Mouse (Mus musculus): Measurements from ENCODE around the gene Lrig1. TPM values are rescaled to one million over a fixed set of nuclear protein-coding genes. Genes with fewer than 3 reads are reported as not detected.

Gene Lrig1
- total RNA-seq, 2 experiments from 2014 or later: 35.9 to 38.8 TPM

DNA sequence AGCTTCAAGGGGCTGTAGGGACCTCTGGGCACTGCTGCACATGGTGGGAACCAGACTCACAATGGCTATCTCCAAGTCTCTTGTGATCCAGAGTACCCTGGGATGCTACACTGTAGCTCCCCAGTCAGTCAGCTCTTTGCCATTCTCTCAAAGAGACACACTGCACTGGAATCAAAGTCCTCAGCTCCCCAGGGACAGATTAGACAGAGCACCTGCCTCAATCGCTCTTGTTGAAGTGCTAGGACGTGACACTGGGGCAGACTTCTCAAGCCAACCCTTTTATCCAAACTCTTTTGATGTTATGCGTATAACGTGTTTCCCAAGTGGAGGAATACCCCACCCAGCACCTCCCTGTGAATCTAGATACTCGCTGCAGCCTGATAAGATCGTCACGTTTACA is 23.7 kb downstream of the Lrig1 start:
- no peak for DNase-seq

DNA sequence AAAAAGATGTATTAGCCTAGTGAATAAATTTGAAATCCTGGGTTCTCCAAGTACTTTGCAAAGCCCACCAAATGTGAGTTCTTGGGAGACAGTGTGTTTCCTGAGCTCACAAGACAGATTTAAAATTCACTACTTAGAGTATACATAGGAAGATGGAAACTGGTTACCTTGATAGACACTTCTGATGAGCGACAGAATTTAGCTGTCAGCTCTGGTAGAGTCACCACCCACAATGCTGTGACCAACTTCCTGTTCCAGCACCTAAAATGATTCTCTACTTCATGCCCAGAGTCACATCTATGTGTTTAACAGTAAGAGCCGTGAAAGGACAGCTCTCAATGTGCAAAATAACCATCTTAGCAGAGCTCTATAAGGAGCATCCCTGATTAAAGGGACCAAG is 27.5 kb downstream of the Lrig1 start:
- no peak for DNase-seq

DNA sequence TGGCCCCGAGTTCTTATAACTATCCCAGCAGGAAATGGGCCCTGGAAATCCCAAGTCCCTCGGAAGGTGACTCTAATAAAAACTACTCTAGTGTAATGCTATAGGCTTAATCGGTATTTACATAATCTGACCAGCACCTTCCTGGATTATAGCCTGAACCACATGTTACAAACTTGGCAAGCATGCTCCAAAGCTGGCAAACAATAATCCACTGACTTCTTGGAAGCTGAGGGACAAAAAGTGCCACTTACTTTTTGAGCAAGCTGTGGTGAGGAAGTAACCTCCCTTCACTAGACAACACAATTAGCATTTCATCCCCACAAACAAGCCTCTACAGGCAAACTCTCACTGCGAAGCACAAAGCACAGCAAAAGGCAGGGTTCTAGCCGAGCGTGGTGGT is 30.6 kb downstream of the Lrig1 start:
- DNase-seq: no peak

DNA sequence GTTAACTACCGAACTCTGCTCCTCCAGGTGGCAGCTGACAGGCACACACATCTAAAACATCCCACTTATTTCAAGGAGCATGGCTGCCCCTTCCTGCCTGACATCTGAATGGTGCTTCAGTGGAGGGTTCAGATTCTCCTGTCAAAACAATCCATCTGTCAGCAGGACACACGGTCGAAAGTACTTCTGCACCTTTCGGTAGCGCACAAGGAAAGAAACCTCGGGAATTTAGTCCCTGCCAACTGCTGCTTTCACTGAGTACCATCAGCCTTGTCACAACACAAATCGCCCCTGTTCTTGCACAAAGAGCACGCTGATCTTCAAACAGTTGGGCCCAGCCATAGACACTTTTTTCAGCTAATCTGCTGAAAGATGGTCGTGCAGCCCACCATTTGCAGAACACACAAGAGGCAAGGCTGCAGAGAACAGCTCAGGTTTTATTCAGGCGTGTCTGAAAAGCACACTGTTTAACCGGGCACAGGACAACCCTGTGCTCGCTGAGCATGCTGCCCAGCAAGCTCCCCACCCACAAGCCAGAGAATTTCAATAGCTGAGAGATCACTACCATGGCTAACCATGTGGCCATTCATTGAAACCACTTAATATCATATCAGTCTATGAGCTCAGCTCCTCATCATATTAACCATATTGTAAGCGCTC is 31.6 kb downstream of the Lrig1 start:
- DNase-seq: no peak

DNA sequence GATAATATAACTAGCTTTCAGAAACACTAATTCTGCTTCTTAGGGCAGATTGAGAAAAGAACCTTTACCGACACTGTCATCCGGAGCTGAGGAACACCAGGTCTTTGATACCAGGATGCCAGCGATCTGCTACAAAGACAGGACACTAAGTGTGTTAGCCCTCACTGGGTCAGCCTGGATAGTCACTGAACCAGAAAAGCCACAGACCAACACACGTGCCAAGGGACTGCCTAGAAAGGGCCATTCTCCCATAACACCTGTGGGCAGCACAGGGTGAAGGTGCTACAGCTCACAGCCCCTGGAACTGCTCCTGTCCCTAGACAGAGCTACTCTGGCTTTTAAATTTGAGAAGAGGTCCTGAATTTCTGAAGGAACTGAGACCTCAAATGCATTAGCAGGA is 32.8 kb downstream of the Lrig1 start:
- no peak for DNase-seq

DNA sequence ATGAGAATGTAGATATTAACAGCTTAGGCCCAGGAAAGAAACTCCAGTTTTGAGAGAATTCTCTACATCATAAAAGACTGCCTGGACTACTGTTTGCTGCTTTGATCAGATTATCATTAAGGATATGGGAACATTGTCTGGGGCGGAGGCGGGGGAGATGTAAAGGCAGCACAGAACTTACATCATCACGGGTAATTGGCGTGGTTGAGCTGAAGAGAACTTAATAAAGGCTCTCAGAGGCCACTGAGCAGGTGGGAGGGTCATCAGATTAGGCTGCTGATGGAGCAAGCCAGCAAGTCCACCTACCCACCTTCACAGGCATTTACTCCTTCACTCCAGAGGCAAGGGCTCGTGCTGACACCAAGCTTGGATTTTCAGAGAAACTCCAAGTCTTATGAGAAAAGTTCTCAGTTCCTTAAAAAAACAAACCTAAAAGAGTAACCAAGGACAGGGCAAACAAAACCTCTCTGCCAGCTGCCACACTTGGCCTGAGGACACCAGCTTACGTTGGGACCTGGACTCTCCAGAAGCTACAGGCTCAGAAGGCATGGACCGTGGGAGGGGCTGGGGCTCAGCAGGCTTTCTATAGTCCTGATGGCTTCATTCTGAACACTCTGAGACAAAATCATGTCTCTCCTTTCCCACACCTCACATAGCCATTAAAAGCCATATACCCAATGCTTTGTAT is 33.4 kb downstream of the Lrig1 start:
- DNase-seq: no peak

DNA sequence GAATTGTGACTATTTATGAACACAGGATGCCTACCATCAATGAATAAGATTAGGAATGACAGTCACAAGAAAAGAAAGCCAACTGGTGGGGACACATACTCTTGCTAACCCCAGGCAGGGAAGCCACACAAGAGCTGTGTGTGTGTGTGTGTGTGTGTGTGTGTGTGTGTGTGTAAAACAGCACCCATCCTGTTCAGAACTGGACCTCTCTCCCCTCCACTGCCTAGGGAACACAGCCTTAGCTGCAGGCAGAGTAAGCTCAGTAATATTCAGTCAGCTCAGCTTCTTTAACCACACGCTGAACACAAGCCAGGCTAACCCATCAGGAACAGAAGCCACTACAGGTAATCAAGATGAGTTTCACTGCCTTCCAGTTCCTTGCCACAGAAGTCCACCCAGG is 34.3 kb downstream of the Lrig1 start:
- DNase-seq: no peak

DNA sequence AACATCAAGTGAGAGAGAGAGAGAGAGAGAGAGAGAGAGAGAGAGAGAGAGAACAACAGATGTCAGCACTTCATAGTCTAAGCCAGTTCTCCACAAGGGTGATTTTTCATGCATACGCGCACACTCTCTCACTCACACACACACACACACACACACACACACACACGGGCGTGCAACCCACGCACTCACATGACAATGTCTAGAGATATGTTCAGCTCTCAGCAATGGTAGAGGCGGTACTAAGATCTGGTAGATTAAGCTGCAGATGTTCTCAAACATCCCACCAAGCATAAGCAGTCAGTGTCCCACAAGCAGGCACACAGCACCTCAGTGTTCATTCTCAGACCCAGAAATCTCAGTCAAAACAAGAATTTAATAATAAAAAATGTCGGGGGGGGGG is 34.7 kb downstream of the Lrig1 start:
- DNase-seq: no peak

DNA sequence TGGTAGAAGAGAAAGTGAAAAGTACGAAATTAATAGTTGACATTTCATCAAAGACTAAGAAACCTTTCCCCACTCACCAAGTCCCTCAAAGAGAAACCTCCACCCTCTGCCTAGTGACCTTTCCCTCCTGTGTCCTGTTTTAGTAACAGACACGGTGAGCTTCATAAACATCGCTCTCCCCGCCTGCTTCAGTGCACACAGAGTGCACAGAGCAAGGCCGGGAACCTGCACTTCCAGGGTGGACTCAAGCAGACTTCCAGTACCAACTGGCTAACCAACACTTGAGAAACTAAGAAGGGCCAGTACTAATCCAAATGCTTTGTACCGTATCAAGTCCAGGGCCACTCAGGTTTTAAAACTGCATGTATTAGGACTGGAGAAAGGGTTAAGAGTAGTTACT is 36.0 kb downstream of the Lrig1 start:
- no peak for DNase-seq

DNA sequence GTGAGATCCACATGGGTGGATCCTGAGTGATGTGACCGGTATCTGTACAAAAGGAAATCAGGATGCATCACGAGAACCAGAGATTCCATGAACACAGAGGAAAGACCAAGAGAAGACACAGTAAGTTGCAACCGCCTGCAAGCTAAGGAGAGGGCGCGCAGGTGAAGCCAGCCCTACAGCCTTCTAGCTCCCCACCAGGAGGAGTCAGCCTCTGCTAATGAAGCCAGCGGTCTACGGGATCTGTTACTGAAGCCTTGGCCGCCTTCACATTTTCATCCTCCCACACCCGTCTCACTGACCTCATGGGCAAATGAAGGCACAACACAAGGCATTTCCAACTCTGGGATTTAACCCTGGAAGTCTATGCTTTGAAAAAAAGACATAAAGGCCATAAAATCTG is 38.0 kb downstream of the Lrig1 start:
- DNase-seq: no peak

DNA sequence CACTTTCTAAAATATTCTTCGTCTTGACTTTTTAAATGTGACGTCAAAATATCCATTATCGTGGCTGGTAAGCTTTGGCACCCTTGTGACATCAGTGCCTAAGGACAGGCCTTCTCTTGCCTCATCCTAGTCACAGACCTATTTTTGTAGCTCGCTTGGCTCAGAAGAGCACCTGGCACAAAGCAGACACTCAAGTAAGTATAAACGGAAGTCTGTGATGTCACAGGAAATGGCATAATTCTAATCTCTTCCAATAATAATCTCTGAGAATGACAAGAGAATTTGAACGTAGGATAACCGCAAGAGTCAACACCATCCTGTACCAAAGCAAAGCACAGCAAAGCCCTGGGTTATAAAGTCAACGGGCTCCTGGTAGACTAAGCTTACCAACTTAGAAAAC is 38.6 kb downstream of the Lrig1 start:
- DNase-seq: no peak

DNA sequence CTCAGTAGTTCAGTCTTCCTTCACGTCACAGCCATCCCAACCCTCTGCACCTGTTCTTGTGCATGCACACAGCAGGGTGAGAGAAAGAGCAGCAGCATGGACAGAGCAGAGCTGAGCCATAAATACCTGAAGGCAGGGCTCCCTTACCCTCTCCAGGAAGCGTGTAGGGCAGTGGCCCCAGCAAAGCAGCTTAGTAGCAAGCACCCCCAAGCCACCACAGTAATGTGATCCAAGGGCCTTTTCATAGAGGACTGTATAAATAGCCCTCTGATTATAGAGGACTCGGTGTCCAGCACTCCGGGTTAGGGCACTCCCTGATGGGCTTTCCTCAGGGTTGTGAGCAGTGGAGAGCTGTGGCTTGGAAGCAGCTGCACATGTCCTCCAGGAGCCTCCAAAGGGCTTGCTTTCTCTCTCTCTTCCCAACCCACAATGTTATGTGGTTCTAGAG is 40.0 kb downstream of the Lrig1 start:
- DNase-seq: peak; percentile 79

DNA sequence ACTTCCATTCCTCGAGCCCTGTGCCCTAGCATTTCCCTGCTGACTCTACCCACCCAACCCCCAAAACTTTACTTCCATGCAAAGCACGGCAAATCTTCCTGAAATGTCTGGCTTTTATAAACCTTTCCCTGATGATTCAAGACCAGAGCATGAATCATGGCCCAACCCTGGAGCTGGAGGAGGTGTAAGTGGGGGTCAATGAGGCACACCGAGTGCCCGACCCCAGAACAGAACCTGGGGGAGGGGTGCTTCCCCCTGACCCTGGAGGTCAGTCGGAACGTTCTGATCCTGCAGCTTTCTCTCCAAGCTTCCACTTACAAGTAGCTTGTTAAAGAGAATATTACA is 41.9 kb downstream of the Lrig1 start:
- no peak for DNase-seq

DNA sequence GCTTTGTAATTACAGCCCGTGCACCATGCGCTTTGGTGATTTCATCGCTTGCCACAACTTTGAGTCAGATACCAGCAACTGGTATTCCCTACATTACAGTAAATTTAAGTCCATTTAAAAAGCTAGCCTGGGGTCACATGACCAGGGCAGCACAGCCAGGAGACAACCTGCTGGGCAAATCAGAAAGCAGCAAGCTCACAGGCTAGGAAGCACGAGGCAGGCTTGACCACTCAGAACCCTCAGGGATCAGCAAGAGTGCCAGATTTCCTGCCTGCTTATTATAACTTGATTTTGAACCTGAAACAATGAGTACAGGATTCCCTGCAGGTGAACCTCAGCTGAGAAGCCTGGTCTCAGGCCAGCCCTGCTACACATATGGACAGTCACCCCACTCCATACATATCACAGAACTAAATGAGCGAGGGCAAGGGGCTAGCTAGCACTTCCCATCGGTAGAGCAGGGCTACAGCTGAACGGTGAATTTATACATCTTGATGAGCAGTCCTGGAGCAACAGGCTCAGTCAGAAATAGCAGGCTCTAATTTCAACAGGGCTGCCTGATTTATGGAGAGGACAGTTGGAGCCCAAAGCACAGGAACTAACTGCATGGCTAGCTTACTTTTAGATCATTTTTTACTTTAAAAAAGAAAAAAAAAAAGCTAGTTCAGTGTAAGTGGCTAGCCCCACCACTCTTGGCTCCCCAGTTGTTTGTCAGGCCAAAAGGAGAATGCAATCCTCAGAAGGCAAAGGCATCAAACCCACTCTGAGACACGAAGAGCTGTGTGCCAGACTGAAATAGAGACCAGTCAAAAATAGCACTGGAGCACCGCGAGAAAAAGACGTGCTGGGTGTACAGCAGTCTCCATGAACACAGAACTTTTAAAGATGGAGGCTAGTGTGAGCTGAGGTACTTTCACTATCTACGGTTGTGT is 42.5 kb downstream of the Lrig1 start:
- DNase-seq: peak; percentile 48

DNA sequence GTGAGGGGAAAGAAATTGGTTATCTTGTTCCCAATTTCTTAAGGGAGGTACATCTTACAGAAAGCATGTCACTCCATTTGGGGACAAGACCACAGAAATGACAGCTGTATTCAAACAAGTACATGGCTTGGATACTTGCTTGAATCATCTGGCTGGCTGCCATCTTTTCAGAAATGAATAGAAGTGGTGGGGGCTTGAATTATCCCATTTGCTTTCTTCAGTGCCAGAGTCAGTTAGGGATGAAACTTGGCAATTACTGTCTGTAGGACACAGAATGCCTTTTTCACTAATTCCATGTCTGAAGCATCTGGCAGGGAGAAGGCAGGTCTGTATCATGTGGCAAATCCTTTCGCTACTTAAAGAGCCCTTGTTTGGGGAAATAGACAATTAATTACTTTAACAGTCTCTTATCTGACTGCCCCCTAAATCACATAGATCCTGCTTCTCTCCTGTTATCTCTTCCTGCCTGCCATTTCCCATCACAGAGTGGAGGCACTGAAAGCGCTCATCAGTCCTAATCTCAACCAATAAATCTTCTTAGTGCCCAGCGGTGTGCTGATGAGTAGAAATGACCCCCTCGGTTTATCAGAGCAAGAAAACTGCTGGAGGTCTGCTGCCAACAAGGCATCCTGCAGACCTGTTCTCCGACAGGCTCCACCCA is 44.0 kb downstream of the Lrig1 start:
- DNase-seq: no peak

DNA sequence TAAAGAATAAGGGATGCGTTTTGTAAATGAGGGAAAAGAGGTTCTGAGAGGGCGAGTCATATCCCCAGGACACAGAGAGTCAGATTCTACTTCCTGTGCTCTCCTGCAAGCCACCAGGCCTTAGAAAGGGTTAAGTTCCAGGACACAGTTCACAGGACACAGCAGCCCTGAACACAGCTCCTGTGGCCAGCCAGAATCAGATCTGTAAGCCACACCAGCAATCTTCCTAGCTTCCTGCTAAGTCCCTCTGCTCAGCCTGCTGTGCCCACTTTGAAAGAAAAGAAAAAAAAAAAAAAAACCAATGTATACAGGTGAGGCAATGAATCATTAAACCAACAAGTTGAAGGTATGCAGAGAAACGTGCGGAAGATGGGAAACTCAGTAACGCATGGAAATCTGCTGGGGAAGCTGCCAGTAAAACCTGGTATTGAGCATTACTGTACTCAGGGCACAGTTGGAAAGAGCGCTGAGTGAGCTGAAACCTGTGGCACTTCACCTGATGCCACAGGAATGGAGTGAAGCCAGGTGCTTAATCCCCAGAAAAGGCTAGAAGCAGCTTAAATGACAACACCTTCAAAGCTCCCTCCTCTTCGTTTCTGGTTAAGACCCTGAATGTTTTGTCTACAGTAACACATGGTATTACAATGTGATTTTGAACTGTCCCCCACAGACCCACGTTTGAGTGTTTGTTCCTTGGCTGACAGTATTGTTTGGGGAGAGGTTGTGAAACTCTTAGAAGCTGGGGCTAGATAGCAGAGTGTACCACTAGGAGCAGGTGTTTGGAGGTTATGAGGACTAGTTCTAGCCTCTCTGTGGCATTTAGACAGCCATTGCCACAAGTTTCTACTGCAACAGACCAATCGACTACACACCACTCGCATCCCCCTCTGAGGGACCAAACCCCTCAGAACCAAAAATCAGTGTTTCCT is 46.3 kb downstream of the Lrig1 start:
- no peak for DNase-seq

DNA sequence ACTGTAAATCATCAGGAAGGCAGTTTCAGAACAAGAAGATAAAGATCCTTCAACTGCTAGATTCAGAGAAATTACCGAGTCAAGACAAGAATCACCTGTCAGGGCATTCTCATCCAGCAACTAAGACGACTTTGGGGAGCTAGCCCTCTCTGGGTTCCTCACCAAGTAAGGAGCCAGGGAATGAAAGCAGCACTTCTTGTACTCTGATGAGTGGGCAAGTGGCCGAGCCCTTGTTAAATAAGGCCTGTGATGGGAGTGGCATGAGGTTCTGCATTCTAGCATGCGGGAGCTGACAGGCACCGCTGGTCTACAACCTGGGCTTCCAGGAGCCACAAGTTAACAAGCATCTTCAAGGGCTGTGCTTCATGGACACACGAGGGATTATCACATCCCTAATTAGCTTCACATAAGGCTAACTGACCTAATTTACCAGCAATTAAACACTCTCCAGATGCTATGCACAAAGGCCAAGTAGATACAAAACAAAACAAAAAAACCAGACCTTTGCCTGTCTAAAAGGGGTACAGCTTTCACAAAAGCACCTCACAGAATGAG is 47.2 kb downstream of the Lrig1 start:
- peak; percentile 50 for DNase-seq

DNA sequence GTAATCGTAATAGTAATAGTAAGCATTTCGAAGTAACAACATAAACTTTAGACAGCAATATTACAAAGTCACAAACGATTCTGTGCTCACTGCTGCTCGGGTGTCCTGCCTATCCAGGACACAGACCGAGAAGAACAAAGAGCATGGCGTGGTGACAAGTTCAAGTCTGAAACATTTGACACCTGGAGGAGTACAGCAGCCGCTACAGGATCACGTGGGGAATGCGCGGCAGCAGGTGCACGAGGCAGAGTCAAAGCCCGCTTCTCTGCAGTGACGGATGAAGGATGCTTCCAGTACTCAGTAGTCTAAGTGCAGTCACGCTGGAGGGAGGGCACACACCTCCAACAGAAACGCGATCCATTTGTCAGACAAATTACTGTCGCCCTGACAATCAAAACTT is 48.4 kb downstream of the Lrig1 start:
- no peak for DNase-seq

DNA sequence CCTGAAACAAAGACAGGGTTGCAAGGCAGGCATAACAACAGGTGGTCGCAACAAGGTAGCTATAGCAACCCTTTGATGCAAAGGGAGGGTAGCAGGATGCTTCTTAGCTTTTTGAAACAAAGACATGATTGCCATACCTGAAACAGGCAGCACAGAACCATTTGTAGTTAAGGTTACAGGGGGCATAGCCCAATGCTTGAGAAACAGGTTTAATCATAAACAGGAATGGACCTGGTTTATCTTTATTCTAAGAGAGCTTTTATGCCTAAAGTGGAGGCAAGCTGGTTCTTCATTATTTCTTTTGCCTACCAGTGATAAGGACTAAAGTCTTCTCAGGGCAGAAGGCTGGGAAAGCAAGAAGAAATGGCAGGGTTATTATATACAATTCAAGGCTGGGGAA is 50.3 kb downstream of the Lrig1 start:
- no peak for DNase-seq

DNA sequence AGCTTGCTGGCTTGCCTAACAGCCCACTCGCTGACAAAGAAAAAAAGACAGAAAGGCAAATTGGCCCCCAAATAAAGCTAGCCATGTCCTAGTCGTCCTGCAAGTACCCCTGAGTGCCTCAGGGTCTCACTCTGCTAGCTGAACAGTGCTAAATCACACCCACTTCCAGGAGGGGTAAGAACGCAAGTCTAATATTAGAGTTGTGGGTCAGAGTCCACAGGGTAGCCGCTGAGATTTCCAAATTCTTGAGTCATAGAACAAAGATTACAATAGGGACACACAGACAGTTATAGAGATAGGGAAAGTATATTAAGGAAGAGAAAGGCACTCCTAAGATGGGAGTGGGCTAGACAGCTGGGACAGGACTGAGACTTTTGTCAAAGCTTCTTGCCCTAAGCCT is 51.5 kb downstream of the Lrig1 start:
- no peak for DNase-seq
